Mouse (Mus musculus) layer of hippocampus, adult 2 months (tissue): ENCODE results near the gene Mms22l. TPM values are rescaled to one million over a fixed set of nuclear protein-coding genes. Genes with fewer than 3 reads are reported as not detected.

Experiments used
- DNase-seq, 2 experiments: peaks; one replicate each; pipeline ENCODE4 v3.0.0; 2022; ENCODE audit warnings: low spot score in 2 of 2
- H3K27ac ChIP-seq: fragments of 200-600 bp; 2 replicates; pipeline ENCODE4 v1.8.1; 2022
- H3K4me3 ChIP-seq: fragments of 200-600 bp; 2 replicates; pipeline ENCODE4 v1.8.1; 2022; ENCODE audit warnings: mild to moderate bottlenecking
- CTCF ChIP-seq: fragments of 200-600 bp; conservative IDR thresholded peaks from 2 replicates; pipeline ENCODE4 v1.8.1; 2022; ENCODE audit warnings: antibody characterized with exemption, mild to moderate bottlenecking, moderate library complexity
- total RNA-seq, 2 experiments: library from RNA; stranded (reverse); gene quantifications; 2 replicates each; pipeline ENCODE4 v1.2.3; 2021

Gene Mms22l
- total RNA-seq, 2 experiments from 2014 or later = 0.98 to 1.3 TPM

DNA sequence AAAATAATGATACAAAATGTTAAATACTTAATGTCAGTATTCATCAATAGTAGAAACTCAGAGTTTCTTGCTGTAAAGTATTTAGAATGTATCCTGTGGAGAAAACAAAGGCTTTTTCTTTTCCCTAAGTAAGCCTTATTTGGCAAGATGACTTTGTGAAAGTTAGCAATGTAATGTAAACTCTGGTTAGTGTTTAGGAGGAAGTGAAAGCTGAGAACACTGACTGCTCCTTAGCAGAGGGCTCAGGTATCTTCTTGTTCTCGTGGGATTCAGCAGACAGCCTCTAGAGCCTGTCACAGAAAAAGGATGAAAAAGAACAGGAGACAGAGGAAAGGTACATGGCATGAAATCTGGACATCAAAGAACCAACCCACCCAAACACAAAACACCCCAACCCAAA, 86.0 kb downstream of the Mms22l start:
- no peak for DNase-seq
- no peak overlapping the region for H3K27ac ChIP-seq
- no peak for TF ChIP-seq CTCF
- H3K4me3 ChIP-seq = no peak overlapping the region

DNA sequence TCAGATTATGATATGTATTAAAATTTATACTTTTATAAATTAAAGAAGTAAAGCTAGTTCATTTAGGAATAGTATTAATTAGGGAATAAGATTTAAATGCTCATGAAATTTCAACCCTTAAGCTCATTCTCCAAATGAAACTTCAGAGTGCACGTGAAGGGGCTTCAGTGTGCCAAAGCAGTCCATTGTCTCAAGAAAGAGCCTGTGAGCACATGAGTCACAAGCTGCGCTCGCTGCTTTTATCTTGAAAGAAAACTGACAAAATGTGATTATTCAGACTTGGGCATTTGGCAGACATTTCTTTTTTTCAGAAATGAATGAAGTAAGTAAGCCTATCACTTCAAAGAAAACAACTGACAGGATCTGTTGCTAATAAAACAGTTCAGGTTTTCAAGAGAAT, 87.7 kb downstream of the Mms22l start:
- DNase-seq = no peak
- H3K4me3 ChIP-seq = no peak overlapping the region
- H3K27ac ChIP-seq = no peak overlapping the region
- TF ChIP-seq CTCF = no peak

DNA sequence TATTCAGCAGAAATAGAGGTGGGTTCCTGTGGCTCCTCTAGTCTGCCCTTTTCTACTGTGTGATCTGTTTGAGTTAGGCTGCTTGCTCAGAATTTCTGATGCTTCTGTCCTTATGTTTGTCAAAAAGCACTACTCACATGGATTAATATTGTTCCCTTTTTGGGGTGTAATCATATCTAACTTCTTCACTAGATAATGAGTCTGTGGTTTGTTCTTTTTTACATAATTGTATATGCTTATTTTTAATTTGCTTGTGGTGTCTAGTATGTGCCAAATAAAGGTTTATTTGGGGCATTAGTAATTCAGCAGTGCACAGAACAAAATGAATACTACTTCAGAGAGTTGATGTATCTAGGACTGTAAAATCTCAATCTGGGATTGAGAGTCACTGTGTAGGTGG, 98.6 kb downstream of the Mms22l start:
- no peak for DNase-seq
- Histone ChIP-seq H3K4me3 (no peak overlapping the region), H3K27ac (no peak overlapping the region)
- TF ChIP-seq CTCF = no peak

DNA sequence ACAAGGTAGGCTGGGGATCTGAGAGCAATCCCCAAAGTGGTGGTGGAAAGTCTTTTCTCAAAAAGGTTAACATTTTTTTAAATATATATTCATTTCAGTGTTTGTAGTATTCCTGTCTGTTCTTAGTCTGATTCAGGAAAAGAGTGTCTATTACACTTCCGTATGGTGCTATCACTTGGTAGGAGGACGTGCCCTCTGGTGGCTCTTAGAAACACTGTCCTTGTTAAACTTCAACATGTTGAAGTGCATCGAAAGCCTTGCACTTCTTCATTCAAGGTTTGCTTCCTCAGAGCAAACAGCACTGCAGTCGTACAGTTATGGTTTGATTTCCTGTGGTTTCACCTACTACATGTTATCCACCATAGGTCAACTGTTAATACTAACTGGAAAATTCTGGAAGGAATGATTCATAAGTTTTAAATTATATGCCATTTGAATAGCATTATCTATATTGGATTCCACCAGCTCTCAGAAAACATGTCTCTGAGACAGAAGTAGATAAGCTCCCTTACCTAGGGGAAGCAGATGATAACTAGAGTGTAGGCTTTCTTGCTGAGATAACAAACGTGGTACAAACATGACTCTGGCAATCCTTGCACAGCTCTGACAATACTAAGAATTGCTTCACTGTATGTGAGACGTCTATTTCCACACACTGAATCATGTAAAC, 100.8 kb downstream of the Mms22l start:
- no peak for TF ChIP-seq CTCF
- no peak for DNase-seq
- Histone ChIP-seq H3K4me3 (no peak overlapping the region), H3K27ac (no peak overlapping the region)

DNA sequence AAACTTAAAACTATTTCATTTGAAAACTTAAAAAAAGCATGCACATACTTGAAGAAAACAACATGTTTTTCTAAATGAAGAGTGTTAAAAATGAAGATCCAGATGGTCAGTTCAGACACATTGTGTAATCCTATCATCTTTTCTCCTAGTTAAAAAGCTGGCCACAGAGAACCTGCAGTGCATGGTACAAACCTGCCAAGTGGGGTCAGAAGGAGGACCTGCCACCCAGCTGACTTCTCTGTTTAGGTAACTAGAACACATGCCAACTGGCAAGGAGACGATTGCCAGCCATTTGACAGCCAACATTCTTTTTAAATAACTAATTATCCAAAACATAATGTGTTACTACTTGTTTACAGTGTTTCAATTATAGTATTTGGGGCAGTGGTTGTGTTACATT, 102.4 kb downstream of the Mms22l start:
- Histone ChIP-seq H3K27ac (no peak overlapping the region), H3K4me3 (no peak overlapping the region)
- no peak for TF ChIP-seq CTCF
- DNase-seq = no peak

- DNase-seq = no peak
- Histone ChIP-seq H3K27ac (no peak overlapping the region), H3K4me3 (no peak overlapping the region)
- TF ChIP-seq CTCF = no peak
Measured at GRCm38 (mm10) chr4:24601711-24602110, 105.5 kb downstream of the Mms22l start.

- H3K27ac ChIP-seq = no peak overlapping the region
- TF ChIP-seq CTCF = no peak
- H3K4me3 ChIP-seq = no peak overlapping the region
- DNase-seq = no peak
Measured at GRCm38 (mm10) chr4:24609085-24609484, 112.8 kb downstream of the Mms22l start.

DNA sequence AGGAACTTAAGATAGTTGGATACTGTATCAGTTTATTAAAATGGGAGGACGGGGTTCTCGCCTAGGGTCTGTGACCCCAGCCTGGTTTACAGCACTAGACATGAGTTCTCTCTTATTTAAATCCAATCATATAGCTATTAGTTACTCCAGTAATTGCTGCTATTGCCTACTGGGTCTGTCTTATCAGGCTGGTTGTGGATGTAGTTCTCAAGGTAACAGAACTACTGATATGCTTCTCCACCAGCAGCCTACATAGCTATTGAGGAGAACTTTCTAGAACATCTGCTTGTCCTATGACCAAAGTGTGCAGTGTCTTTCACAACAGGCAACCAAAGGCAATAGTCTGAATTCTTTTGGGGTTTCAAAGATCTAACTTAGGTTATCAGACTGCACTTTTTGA, 113.3 kb downstream of the Mms22l start:
- Histone ChIP-seq H3K27ac (no peak overlapping the region), H3K4me3 (no peak overlapping the region)
- no peak for TF ChIP-seq CTCF
- no peak for DNase-seq

- Histone ChIP-seq H3K27ac (no peak overlapping the region), H3K4me3 (no peak overlapping the region)
- no peak for DNase-seq
- no peak for TF ChIP-seq CTCF
Measured at GRCm38 (mm10) chr4:24620005-24620404, 123.8 kb downstream of the Mms22l start.

DNA sequence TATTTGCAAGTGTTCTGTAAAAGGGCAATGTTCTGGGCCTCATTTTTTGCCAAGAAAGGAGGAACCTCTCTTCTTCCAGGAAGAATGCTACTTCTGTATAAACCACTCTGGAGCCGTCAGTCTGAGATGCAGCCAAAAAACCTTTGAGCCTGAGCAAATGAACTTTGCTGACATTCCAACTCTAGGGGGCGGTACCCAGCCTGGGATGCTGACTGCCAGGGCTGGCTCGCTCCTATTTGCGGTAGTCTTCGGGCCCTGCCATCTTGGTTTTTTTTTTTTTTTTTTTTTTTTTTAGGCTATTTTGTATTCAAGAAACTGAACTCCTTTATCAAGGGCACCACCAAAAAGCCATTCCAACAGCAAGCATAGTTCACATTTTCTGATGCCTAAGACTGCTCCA, 124.2 kb downstream of the Mms22l start:
- peak; percentile 44 for TF ChIP-seq CTCF
- Histone ChIP-seq H3K27ac (no peak overlapping the region), H3K4me3 (no peak overlapping the region)
- DNase-seq = no peak

DNA sequence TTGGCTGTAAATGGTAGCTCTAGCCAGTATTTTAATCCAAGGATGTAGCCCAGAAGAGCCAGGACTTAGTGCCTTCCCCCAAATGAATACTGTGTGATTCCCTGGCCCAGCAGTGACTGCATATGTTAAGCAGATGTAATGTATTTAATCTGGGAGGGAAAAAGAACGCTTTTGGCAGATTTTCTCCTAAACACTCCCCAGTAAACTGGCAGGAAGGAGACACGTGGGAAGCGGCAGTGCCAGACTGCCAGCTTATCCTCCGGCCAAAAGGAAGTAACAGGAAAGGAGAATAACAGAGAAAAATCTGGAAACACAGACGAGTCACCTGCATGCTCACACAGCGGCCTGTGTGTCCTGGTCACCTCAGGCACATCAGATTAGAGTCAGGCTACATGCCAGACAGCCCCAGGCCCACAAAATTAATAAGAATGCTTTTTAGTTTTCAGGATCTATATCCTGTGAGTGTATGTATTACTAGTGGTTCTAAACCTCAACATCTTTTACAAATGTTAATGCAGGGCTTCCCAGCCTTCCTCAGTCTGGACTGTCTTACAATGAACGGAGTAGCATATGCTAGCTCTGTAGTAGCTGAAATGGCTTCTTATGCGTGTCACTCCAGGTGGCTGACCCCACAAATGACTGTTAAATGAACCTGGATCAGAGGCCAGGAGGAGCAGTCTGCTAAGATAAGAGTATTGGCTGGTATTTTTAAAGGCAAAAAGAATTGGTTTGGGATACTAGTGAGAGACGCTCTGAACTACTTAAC, 125.4 kb downstream of the Mms22l start:
- no peak overlapping the region for H3K4me3 ChIP-seq
- no peak overlapping the region; the same call in 1 of the 2 replicates for H3K27ac ChIP-seq
- no peak for TF ChIP-seq CTCF
- DNase-seq = peak; percentile 47 to 70

DNA sequence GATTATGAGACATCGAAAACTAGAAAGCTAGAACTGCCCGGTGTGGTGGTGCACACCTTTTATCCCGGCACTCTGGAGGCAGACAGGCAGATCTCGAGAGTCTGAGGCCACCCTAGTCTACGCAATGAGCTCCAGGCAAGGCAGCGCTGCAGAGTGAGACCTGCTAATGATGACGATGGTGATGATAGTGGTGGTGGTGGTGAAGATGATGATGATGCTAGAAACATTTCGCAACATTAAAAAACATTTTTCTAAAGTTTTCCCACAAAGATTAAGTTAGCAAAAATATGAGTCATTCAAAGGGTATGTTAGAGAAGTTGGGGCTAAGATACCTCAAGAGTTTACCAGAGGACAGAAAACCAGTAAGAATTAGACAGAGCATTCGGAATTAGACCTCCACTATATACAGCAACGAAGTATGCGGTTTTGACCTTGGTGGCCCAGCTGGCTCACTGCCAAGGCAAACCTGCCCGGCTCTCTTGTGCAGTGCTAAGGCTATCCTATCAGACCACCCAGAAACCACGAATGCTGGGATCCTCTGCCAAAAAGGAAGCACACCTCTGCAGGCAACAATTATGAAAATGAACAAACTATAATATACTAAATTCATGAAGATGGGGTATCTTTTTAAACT, 129.8 kb downstream of the Mms22l start:
- no peak for TF ChIP-seq CTCF
- DNase-seq = no peak
- Histone ChIP-seq H3K4me3 (no peak overlapping the region), H3K27ac (no peak overlapping the region)

DNA sequence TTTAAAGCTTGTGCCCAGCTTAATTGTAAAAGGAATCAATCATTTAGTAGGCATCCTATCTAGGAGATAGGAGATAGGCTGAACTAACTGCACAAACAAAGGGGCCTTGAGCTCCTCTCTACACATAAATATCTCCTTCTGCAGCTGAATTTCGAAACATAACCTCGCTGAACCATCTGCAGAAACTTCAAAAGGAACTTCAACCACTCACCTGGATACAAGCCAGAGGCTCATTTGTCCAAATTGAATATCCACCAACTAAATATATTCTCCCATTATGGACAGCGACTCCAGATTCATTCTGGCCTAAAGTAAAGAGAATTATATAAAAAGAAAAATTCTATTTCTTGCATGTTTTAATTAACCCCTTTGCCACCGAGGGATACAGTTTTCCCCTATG, 130.4 kb downstream of the Mms22l start:
- Histone ChIP-seq H3K27ac (no peak overlapping the region), H3K4me3 (no peak overlapping the region)
- no peak for TF ChIP-seq CTCF
- DNase-seq = no peak
